ENCODE assay signal across 9 mouse cellular contexts in the genomic region with DNA sequence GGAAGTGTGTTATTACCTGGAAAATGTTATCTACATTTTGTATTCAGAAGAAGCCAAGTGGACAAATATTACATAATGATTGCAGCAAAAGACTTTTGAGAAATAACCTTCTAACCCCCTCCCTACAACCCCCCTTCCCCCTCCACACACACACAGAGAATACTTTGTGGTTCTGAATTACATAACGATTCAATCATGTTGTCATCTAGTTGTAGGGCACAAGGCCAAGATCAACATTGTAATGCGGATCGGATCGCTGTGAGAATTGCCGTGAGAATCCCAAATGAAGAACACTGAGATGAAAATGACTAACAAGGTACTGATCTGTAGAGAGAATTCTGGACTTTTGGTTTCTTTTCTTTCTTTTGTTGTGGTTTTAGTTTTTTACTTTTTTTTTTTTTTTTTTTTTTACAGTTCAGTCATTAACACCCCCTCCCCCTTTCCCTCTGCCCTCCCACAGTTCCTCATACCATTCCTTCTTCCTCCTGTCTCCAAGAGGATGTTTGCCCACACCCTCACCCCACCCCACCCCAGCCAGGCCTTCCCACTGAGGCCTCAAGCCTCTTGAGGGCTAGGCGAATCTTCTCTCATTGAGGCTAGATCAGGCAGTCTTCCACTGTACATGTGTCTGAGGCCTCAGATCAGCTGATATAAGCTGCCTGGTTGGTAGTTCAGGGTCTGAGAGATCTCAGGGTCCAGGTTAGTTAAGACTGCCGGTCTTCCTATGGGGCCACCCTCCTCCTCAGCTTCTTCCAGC.
DNase-seq lines count a peak whose midpoint lies in the region; ATAC-seq lines count a peak whose summit lies in the region.
"Had no signal": no experiment of that assay in that cellular context is flagged by ENCODE, and none has a peak within 500 bp of the region (broad histone marks: within the 10 kb centered on the region; RNA-seq: fewer than 3 reads in every experiment).

No protein-coding gene starts in this region.

- peak; percentile 27 for DNase-seq in hindbrain, embryonic 11.5 days (ENCODE audit: low spot score)
- no peak for DNase-seq in hindbrain, embryonic 10.5 days (ENCODE audit: low spot score)
- DNase-seq in adipocyte (ENCODE audit: low spot score) = peak; percentile 7
- DNase-seq in testis, postnatal 14 days (ENCODE audit: low spot score) = no peak
- DNase-seq in spleen, adult 12 weeks (ENCODE audit: low spot score) = no peak
- DNase-seq in gastrocnemius, postnatal 36 days = no peak

- no peaks in the 10 kb centered on the region for H3K36me3 ChIP-seq in hindbrain, embryonic 11.5 days (ENCODE audit: control insufficient read depth, insufficient read depth, low read length)
- no peaks in the 10 kb centered on the region for H3K36me3 ChIP-seq in hindbrain, embryonic 10.5 days
- no peaks in the 10 kb centered on the region for H3K36me3 ChIP-seq in lung, embryonic 16.5 days (ENCODE audit: control insufficient read depth, insufficient read depth, low read length)

- intact Hi-C loops in gastrocnemius, postnatal 36 days (cut with DNase I) = no loop called here

- no peaks in the 10 kb centered on the region for H3K9me3 ChIP-seq in hindbrain, embryonic 11.5 days (ENCODE audit: control insufficient read depth, low read length)
- no peaks in the 10 kb centered on the region for H3K9me3 ChIP-seq in hindbrain, embryonic 10.5 days
- H3K9me3 ChIP-seq in lung, embryonic 16.5 days (ENCODE audit: control insufficient read depth, low read length) = no peaks in the 10 kb centered on the region

- H3K4me3 ChIP-seq in hindbrain, embryonic 11.5 days (ENCODE audit: low read depth, low read length) = no peak overlapping the region
- H3K4me3 ChIP-seq in hindbrain, embryonic 10.5 days = no peak overlapping the region
- no peak overlapping the region for H3K4me3 ChIP-seq in lung, embryonic 16.5 days (ENCODE audit: low read length)
- H3K4me3 ChIP-seq: left cerebral cortex, adult 2 months had no signal

- peak; percentile 45; the same call in 1 of the 2 replicates for ATAC-seq in hindbrain, embryonic 11.5 days (ENCODE audit: low FRiP score)
- peak; percentile 46 to 77; a peak in 3 of 4 replicates for ATAC-seq in hematopoietic stem cell, adult 5-6 weeks (replicated peaks in 1 of 2; ENCODE audit: insufficient read depth in 1 of 2, low FRiP score in 2 of 2, low TSS enrichment in 1 of 2, low read depth in 1 of 2, poor library complexity in 2 of 2, severe bottlenecking in 2 of 2)
- peak; percentile 74 for ATAC-seq in lung, embryonic 16.5 days (ENCODE audit: low read depth)

- no peak overlapping the region for H3K27ac ChIP-seq in hindbrain, embryonic 11.5 days (ENCODE audit: low read depth, low read length)
- no peak overlapping the region for H3K27ac ChIP-seq in hindbrain, embryonic 10.5 days
- no peak overlapping the region for H3K27ac ChIP-seq in lung, embryonic 16.5 days (ENCODE audit: low read length)
- H3K27ac ChIP-seq: left cerebral cortex, adult 2 months had no signal

- H3K4me1 ChIP-seq in hindbrain, embryonic 11.5 days (replicated peaks; ENCODE audit: control insufficient read depth, insufficient read depth, low read length) = no peaks in the 10 kb centered on the region
- H3K4me1 ChIP-seq in hindbrain, embryonic 10.5 days (replicated peaks) = 0 out of 2 replicates have a peak, but pooled peaks cover 2% of the 10 kb centered on the region
- peaks cover 3% of the 10 kb centered on the region; the same call in 1 of the 2 replicates for H3K4me1 ChIP-seq in lung, embryonic 16.5 days (replicated peaks; ENCODE audit: control insufficient read depth, insufficient read depth, low read length)

- no peaks in the 10 kb centered on the region for H3K27me3 ChIP-seq in hindbrain, embryonic 11.5 days (ENCODE audit: control insufficient read depth, insufficient read depth, low read length)
- H3K27me3 ChIP-seq in hindbrain, embryonic 10.5 days (ENCODE audit: insufficient read depth, poor library complexity, severe bottlenecking) = no peaks in the 10 kb centered on the region
- H3K27me3 ChIP-seq in lung, embryonic 16.5 days (ENCODE audit: control insufficient read depth, insufficient read depth, low read depth, low read length) = no peaks in the 10 kb centered on the region

- no peak overlapping the region for H3K9ac ChIP-seq in hindbrain, embryonic 11.5 days (ENCODE audit: low read depth, low read length)
- H3K9ac ChIP-seq in lung, embryonic 16.5 days (ENCODE audit: low read length) = no peak overlapping the region

- WGBS in hindbrain, embryonic 11.5 days = 71% methylated on average over 7 of the region's 7 CpGs
- WGBS in hindbrain, embryonic 10.5 days = 64% methylated on average over 7 of the region's 7 CpGs
- 17% methylated on average over 7 of the region's 7 CpGs for WGBS in lung, embryonic 16.5 days

- no peak overlapping the region for H3K4me2 ChIP-seq in hindbrain, embryonic 11.5 days (replicated peaks; ENCODE audit: low read depth, low read length)
- H3K4me2 ChIP-seq in lung, embryonic 16.5 days (ENCODE audit: low read depth, low read length) = peak overlapping the region; percentile 42

Comparison
In these comparisons a context has a peak if more than half of its experiments do, and no peak if none do; other contexts are left out.
1. DNase-seq: peak in hindbrain, embryonic 11.5 days (single experiment) and adipocyte (single experiment); none in hindbrain, embryonic 10.5 days (single experiment), testis, postnatal 14 days (single experiment), spleen, adult 12 weeks (single experiment) and gastrocnemius, postnatal 36 days (0 of 2).
2. Peak in every context shown above with its lines, with median percentiles within 50 percentile points of each other: ATAC-seq.